Mouse (Mus musculus) intestine, embryonic 14.5 days (tissue): ENCODE data around the gene Rab31. TPM values are rescaled to one million over a fixed set of nuclear protein-coding genes. Genes with fewer than 3 reads are reported as not detected.

Experiments used
- ATAC-seq: fragments of 200-750 bp; cut with Nextera tagmentation; replicated peaks from 2 replicates; pipeline ENCODE4 v1.8.0; 2017; ENCODE audit warnings: low read depth, moderate number of reproducible peaks, moderate TSS enrichment, moderate library complexity; ENCODE audit not compliant: low FRiP score, low TSS enrichment
- DNase-seq: peaks from one replicate; pipeline ENCODE4 v3.0.0-alpha.2; 2018; ENCODE audit warnings: low spot score
- H3K27ac ChIP-seq: fragments of 300-500 bp; sonication (generic); 2 replicates; pipeline ENCODE4 v1.5.1; 2014; ENCODE audit warnings: low read depth, mild to moderate bottlenecking, control low read depth
- H3K27me3 ChIP-seq: fragments of 300-500 bp; sonication (generic); replicated peaks from 2 replicates; pipeline ENCODE4 v1.6.1; 2014; ENCODE audit warnings: low read length, control low read depth; ENCODE audit not compliant: control insufficient read depth, insufficient read depth
- H3K36me3 ChIP-seq: fragments of 300-500 bp; sonication (generic); 2 replicates; pipeline ENCODE4 v1.6.1; 2014; ENCODE audit warnings: low read length, control low read depth; ENCODE audit not compliant: control insufficient read depth, insufficient read depth
- H3K4me1 ChIP-seq: fragments of 300-500 bp; sonication (generic); replicated peaks from 2 replicates; pipeline ENCODE4 v1.6.1; 2014; ENCODE audit warnings: low read length, control low read depth, mixed read lengths; ENCODE audit not compliant: control insufficient read depth, insufficient read depth
- H3K4me2 ChIP-seq: fragments of 300-500 bp; sonication (generic); 2 replicates; pipeline ENCODE4 v1.6.1; 2014; ENCODE audit warnings: low read length
- H3K4me3 ChIP-seq: fragments of 300-500 bp; sonication (generic); 2 replicates; pipeline ENCODE4 v1.5.1; 2014; ENCODE audit warnings: low read depth, low read length, control low read depth, mixed read lengths
- H3K9ac ChIP-seq: fragments of 300-500 bp; sonication (generic); 2 replicates; pipeline ENCODE4 v1.6.1; 2014; ENCODE audit warnings: mild to moderate bottlenecking, low read length
- H3K9me3 ChIP-seq: fragments of 300-500 bp; sonication (generic); 2 replicates; pipeline ENCODE4 v1.6.1; 2016; ENCODE audit warnings: low read length, control low read depth; ENCODE audit not compliant: control insufficient read depth
- WGBS: fragments of 180-500 bp; shearing (Covaris S2); extraction: QIAGEN DNeasy Blood & Tissue Kit; methylation state at CpG from one replicate; pipeline ENCODE4 v1.1.7; 2014; 5-methylcytosine and 5-hydroxymethylcytosine counted together
- polyA plus RNA-seq: library from polyadenylated mRNA; unstranded; fragments of >200 nt; fragmentation: Nextera tagmentation; extraction: Ambion mirVana; gene quantifications from 2 replicates; pipeline ENCODE4 v1.2.1, GENCODE M21; 2014

The Rab31 gene
- polyA plus RNA-seq, 1 experiment from 2014 or later, result 40.9 TPM

DNA sequence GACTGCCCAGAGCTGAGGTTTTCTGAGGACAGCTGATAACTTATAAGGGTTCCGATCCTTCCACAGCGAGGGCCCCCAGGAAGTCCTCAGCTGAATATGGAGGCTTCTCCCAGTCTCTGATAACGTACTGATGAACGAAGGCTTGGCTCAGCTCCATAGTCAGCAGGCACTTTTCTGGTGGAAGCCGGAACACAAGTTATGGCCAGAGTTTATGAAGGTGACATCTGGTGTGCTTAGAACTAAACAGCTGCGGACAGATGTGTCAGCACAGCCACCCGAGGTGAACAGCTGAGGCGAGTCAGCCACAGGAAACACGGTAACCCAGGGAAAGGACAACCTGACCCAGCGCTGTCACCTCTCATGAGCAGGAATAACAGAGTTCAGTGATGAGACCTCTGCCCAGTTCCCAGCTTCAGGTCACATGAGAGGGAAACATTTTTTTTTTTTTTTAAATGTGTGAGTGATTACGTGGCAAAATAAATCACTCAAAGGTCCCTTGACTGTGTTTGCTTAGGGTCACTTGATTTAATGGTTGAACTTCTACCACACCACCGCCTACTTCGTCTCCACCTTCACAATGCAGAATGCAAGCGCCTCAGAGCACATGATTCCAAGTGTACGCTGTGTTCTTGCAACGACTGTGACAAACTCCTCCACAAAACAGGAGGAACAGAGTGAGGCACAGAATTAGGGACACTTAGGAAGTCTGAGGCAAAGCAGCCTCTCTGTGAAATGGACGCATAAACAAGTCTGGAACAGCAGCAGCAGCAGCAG lies 106.0 kb downstream of the Rab31 start:
- Histone ChIP-seq H3K9ac (no peak overlapping the region), H3K27me3 (no peaks in the 10 kb centered on the region), H3K36me3 (no peaks in the 10 kb centered on the region), H3K27ac (no peak overlapping the region), H3K4me2 (no peak overlapping the region), H3K4me1 (no peaks in the 10 kb centered on the region), H3K9me3 (no peaks in the 10 kb centered on the region), H3K4me3 (no peak overlapping the region)
- whole genome bisulfite sequencing, result 55% methylated on average over 17 of the region's 17 CpGs
- no peak for DNase-seq
- ATAC-seq, result 0 out of 2 replicates have a peak, but pooled peaks have one; percentile 24

DNA sequence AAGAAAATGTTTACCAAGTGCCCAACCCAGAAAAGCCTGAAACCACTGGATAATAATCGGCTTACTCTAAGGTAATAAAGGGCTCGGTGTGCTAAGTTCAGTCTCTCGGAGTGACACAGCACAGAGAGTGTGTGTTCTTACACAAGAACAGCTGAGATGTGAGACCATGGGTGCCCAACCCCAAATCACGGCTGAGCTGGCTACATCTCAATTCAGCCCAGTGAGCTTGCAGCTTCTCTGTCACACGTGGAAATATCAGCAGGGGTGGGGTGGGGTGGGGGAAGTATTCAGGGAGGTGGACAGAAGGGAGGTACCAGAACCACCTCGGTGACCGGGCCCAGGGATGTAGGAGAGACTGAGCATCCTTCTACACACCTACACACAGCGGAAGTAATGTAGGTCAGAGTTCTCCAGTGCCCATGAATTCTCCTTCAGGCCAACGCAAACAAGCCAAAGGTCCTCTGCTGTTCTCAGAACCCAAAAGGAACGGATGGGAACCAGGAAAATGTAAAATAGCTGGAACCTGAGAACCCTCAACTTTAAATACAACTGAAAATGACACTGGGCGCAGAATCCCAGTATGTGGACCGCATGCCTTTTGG lies 106.7 kb downstream of the Rab31 start:
- Histone ChIP-seq H3K4me3 (no peak overlapping the region), H3K4me1 (no peaks in the 10 kb centered on the region), H3K27me3 (no peaks in the 10 kb centered on the region), H3K9me3 (no peaks in the 10 kb centered on the region), H3K36me3 (no peaks in the 10 kb centered on the region), H3K9ac (no peak overlapping the region), H3K4me2 (no peak overlapping the region), H3K27ac (no peak overlapping the region)
- no peak for ATAC-seq
- DNase-seq, result no peak
- 86% methylated on average over 12 of the region's 12 CpGs for WGBS

DNA sequence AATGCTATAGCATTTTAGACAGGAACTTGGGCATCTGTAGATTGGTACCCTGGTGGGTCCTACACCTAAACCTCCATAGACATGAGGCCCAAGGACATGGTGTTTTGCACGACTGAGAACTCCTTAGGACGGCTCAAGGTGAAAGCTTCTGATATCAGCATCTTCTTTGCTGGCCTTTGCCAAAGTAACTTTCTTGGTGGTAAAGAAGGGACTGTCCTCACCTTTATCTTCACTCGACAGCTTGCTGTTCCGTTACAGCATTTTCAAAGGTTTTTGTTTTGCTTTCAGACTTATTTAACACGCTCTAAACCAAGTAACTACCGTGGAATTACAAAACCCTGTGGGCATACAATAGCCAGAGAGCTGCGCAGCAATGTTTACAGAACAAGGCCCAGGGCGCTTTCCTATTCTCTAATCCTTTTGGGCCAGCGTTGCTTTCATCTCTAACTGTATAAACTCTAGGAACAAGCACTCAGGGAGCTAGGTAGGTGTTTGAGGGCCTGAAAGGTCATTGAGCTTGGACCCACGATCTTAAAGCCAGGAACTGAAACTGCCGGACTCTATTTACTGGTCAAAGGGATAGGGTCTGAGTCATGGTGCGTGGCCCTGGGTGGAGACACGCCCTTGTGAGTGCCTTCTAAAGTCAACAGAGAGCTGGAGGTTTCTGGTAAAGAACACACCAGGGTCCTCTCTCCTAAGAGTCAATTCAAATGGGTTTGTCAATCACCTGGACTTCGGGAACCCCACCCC lies 109.0 kb downstream of the Rab31 start:
- 74% methylated on average over 14 of the region's 14 CpGs for WGBS

DNA sequence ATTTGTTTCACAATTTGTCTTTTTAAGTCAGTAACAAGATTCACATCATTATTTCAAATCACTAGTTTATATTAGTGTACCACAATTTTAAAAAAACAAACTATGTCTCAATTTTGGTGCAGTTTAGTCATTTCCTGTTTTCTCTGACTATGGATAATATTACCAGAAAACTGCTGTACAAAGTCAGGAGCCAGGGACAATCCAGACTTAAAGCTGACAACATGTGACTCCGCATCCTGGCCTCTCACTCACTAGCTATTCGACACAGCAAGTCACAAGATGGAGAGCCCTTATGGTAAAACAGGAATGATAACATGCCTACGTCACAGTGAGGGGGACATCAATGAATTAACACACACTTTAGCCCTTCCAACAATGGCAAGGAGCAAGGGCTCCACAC lies 109.9 kb downstream of the Rab31 start:
- Histone ChIP-seq H3K9me3 (no peaks in the 10 kb centered on the region), H3K9ac (no peak overlapping the region), H3K27ac (no peak overlapping the region), H3K4me3 (no peak overlapping the region), H3K4me2 (no peak overlapping the region), H3K4me1 (no peaks in the 10 kb centered on the region), H3K27me3 (no peaks in the 10 kb centered on the region), H3K36me3 (no peaks in the 10 kb centered on the region)
- DNase-seq (no peak), ATAC-seq (no peak)
- 77% methylated on average over 3 of the region's 3 CpGs for whole genome bisulfite sequencing

More for the DNA sequence above, 109.0 kb downstream of the Rab31 start:
- no peak overlapping the region for H3K9ac ChIP-seq
- H3K27ac ChIP-seq, result no peak overlapping the region
- H3K27me3 ChIP-seq, result no peaks in the 10 kb centered on the region
- no peaks in the 10 kb centered on the region for H3K4me1 ChIP-seq
- no peak overlapping the region for H3K4me3 ChIP-seq
- no peak for DNase-seq
- no peaks in the 10 kb centered on the region for H3K36me3 ChIP-seq
- 0 out of 2 replicates have a peak, but pooled peaks have one; percentile 57 for ATAC-seq
- H3K9me3 ChIP-seq, result no peaks in the 10 kb centered on the region
- H3K4me2 ChIP-seq, result no peak overlapping the region

DNA sequence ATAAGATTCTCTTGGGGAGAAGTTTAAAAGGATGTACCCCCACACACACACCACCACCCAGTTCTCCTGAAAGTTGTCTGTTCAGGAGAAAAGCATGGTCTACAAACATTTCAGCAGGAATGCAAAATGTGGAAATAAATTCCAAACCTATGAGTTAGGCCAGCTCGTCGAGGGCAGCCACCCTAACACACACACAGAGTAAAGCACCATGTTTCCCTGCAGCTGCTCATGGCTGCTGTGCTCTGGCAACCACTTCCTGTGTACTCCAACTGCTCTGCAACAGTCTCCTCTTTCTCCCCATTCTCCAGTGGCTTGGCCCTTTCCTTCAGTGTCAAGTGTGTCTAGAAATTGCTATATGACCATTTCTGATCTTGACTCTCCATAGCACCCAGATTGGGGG lies 114.1 kb downstream of the Rab31 start:
- H3K27me3 ChIP-seq, result no peaks in the 10 kb centered on the region
- 71% methylated on average over 2 of the region's 2 CpGs for WGBS
- no peaks in the 10 kb centered on the region for H3K36me3 ChIP-seq
- H3K9ac ChIP-seq, result no peak overlapping the region
- no peaks in the 10 kb centered on the region for H3K4me1 ChIP-seq
- DNase-seq, result no peak
- no peaks in the 10 kb centered on the region for H3K9me3 ChIP-seq
- no peak for ATAC-seq
- H3K4me2 ChIP-seq, result no peak overlapping the region
- H3K4me3 ChIP-seq, result no peak overlapping the region
- no peak overlapping the region for H3K27ac ChIP-seq

DNA sequence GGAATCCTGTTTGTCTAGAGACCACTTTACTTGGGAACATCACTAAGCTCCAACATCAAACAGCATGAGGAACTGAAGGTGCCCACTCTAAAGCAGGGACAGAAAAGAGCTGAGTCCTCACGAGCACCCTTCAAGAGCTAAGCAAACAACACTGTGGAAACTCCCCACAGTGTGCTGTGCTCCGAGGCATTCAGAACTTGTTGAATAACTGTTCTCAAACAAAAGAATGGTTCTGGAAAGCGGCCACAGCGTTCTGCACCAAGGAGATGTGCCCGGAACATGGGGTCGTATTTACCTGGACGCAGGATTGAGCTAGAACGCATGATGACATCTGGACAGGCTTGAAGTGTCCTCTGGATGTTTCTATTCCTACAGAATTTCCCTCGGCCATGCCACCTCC lies 114.6 kb downstream of the Rab31 start:
- no peaks in the 10 kb centered on the region for H3K27me3 ChIP-seq
- no peaks in the 10 kb centered on the region for H3K4me1 ChIP-seq
- no peak overlapping the region for H3K4me3 ChIP-seq
- 91% methylated on average over 9 of the region's 9 CpGs for WGBS
- H3K4me2 ChIP-seq, result no peak overlapping the region
- H3K36me3 ChIP-seq, result no peaks in the 10 kb centered on the region
- DNase-seq (no peak), ATAC-seq (no peak)
- no peak overlapping the region for H3K27ac ChIP-seq
- no peaks in the 10 kb centered on the region for H3K9me3 ChIP-seq
- no peak overlapping the region for H3K9ac ChIP-seq

DNA sequence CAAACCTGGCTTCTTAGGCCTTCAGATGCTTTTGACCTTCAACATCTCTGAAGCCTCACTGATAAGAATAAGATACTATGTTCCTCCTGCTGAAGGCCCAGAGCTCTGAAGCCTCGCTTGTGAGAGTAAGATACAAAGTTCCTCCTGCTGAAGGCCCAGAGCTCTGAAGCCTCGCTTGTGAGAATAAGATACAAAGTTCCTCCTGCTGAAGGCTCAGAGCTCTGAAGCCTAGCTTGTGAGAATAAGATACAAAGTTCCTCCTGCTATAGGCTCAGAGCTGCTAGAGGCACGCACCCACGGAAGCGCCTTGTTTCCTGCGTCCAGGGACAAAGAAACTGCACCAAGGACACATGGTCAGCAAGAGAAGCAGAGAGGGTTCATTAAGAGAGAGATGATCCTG lies 115.8 kb downstream of the Rab31 start:
- H3K9me3 ChIP-seq, result no peaks in the 10 kb centered on the region
- no peak overlapping the region for H3K9ac ChIP-seq
- H3K4me3 ChIP-seq, result no peak overlapping the region
- H3K27me3 ChIP-seq, result no peaks in the 10 kb centered on the region
- WGBS, result 92% methylated on average over 6 of the region's 6 CpGs
- no peaks in the 10 kb centered on the region for H3K36me3 ChIP-seq
- no peak overlapping the region for H3K4me2 ChIP-seq
- DNase-seq (no peak), ATAC-seq (no peak)
- no peaks in the 10 kb centered on the region for H3K4me1 ChIP-seq
- H3K27ac ChIP-seq, result no peak overlapping the region

DNA sequence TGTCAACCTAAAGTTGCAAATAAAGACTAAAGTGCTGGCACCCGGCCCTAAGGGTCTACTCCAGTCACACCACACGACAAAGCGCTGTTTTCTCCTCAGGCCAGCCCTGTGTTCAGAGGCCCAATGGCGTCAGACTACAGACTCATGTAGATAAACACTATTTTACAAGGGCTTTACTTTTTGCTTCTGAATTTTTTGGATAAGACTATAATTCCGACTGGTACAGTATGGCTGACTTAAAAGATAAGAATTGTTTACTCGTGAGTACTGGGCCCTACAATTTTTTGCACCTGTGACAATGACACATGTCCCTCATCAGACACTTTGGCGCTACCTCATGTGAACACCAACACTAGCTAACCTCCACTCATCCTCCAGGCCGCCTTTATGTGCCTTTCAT lies 116.5 kb downstream of the Rab31 start:
- no peak overlapping the region for H3K4me3 ChIP-seq
- ATAC-seq, result no peak
- H3K9ac ChIP-seq, result no peak overlapping the region
- H3K27me3 ChIP-seq, result no peaks in the 10 kb centered on the region
- no peaks in the 10 kb centered on the region for H3K4me1 ChIP-seq
- no peak overlapping the region for H3K4me2 ChIP-seq
- H3K27ac ChIP-seq, result no peak overlapping the region
- no peak for DNase-seq
- H3K36me3 ChIP-seq, result no peaks in the 10 kb centered on the region
- no peaks in the 10 kb centered on the region for H3K9me3 ChIP-seq
- WGBS, result 85% methylated on average over 8 of the region's 8 CpGs
